Mouse (Mus musculus): ENCODE data around the gene Npc2.

The Npc2 gene

DNA sequence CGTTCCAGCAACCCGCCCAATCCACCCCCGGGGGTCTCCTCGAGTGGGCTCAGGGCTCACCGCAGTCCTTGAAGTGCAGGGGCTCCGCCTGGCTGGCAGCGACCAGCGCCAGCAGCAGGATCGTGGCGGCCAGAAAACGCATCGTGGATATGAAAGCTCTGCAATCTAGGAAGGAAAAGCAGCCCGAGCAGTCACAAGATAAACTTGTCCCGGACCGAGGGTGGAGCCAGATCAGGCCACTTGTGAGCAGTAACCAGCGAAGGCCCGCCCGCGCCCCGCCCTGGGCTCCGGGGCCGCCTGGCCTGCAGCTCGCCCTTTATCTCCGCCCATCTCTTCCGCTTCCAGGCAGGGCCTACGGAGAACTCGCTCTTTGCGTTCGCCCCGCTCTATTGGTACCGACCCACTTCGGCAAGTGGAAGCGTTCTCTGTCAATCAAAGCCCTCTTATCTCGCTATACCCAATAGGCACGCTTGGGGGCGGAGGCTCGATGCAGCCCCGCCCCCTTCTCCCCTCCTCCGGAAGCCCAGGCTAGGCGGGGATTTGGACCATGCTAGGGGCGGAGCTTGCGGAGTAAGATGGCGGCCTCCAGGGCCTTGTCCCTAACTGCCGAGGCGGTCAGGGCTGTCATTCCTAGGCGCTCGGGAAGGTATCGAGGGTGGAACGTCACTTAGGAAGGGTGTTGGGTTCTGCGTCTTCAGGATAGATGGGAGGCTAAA, at the start of gene Npc2, which contains the start of gene Isca2:
Gene Npc2 (minus strand): TSS at position 427 of the 716 bp plus-strand sequence.
Gene Isca2 (plus strand): TSS at position 526 of the 716 bp plus-strand sequence.
- peak; percentile 100 for DNase-seq (ENCODE audit: low read depth)

DNA sequence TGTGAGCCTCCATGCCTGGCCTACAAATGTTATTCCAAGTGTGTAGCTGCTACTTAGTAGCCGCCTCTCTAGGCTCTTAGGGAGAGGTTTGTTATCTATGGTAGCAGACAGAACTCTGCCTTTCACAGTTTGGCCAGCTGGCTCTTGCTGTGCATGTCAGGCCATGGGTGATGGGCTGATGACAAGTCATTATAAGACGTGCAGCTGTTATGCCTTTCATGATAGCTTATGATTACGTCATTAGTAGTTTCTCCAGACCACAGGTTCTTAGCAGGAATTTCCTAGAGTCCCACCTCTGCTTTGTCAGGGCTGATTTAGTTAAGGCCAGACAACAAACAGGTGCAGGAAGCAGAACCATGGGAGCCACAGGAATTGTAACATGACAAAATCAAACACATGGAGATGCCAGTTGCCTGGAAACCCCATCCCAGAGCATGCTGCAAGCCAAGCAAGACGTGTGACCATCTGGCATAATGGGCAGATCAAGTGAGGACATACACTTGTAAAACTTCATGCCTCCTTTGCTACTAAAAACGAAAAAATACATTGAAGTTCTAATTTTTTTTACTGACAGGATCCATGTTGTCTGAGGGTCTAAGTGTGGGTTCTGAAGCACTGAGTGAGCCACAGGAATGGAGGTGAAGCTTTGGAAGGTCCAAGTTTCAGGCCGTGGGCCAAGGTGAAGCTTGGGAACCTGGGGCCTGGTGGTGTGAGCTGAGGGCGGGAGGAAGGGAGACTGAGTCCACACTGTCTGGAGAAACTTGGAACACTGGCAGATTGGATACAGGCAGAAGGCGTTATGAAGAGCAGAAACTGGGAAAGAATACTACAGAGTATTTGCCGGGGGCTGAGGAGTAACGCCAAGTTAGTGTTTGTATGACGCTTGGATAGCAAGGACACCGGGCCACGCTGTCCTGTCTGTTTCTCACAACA, 46.5 kb upstream of the Npc2 start:
- DNase-seq (ENCODE audit: low read depth), result no peak

GRCm38 (mm10) chr12:84818496-84818895, 45.5 kb upstream of the Npc2 start:
- no peak for DNase-seq (ENCODE audit: low read depth)

DNA sequence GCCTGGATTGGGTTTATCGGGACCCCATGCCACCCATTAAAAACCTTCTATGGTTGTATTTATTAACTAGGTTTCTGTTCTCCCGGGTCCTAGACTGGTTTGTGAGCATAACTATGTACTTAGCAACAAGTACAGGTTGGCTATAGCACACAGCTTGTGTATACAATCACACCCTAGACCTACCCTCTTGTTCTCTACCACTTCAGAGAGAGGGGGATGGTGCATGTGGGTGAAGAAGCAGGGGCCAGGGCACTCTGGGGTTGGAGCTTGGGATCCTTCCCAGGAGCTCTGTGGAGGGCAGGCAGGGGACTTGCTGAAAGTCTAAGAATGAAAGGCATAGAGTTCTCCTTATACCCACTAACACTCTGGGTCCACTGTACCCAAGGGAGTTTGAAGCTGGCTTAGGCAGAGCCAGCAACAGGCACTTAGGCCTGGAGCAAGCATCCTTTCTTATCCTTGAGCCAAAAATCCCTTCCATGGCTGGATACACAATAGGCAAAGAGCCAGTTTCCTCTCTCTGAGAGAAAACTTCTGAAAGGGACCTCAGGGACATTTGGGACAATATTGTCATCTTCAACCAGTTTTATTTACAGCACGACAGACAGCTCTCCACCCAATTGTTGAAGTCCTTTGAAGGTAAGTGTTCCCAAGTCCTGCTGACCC, 41.8 kb upstream of the Npc2 start:
- no peak for DNase-seq (ENCODE audit: low read depth)

DNA sequence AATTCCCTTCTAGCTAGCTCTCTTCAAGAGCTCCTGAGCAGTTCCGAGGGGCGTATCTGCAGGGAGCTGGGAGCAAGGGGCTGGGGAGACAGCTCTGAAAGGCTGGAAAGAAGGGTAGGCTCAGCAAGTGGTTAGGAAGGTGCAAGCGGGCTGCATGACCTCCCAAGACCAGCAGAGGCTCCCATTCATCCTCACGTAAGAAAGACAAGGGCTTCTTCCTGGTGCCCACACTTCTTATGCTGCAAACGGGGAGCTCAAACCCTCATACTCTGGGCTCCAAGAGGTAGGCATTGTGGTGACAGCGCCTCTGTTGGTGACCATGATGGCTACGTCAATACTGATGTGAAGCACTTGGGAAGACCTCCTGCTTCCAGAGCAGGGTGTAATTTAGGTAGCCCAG, 40.8 kb upstream of the Npc2 start:
- DNase-seq (ENCODE audit: low read depth), result no peak

DNA sequence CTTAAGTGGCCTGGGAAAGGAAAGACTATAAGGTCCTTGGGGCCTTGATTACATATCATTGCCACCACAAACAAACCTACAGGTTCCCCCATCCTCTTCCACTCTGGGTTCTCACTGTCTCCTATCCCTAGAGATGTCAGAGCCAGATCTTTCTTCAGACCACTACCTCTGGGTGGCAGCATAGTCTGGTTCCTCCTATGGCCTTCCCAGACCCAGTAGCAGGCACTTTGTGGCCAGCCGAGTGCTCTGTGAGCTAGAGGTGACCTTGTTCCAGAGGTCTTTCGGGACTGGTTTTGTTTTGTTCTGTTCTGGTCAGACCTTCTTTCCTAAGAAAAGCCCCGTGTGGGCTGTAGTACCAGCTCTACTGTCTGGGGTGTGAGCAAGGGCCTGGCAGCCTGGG, 39.1 kb upstream of the Npc2 start:
- DNase-seq (ENCODE audit: low read depth), result no peak

- DNase-seq (ENCODE audit: low read depth), result no peak
Measured at GRCm38 (mm10) chr12:84811510-84811909, 38.6 kb upstream of the Npc2 start.

DNA sequence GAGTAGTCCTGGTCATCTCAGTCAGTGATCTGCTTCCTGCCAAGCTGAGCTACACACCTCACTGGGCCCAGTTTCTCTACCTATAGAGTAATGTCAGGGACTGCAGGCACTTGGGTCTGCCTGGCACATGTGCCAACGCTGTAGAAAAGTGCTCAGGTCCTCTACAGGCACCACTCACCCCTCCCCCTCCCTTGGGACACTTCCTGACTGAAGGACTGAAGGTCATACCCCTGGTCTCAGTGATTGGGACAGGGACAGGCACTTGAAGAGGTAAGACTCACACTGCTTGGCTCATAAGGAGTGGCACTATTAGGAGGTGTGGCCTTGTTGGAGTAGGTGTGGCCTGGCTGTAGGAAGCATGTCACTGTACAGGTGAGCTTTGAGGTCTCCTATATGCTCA, 37.9 kb upstream of the Npc2 start:
- DNase-seq (ENCODE audit: low read depth), result no peak

DNA sequence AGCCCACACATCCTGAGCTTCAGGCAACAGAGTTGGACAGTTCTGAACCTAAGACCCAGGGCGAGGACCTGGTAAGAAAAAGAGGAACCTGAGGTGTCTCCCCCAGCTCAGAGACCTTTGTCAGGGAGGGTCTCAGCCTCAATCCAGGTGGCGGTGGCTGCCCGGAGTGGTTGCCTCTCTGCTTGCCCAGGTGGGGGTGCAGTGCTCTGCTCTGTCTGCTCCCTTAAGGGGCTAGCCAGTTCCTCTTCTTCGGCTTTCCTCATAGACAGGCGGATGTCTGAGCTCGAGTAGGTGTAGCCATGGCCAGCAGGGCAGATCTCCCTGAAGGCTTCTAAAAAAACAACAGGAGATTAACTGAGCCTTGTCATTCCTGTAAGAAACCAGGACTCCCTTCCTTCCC, 36.1 kb upstream of the Npc2 start:
- no peak for DNase-seq (ENCODE audit: low read depth)

DNA sequence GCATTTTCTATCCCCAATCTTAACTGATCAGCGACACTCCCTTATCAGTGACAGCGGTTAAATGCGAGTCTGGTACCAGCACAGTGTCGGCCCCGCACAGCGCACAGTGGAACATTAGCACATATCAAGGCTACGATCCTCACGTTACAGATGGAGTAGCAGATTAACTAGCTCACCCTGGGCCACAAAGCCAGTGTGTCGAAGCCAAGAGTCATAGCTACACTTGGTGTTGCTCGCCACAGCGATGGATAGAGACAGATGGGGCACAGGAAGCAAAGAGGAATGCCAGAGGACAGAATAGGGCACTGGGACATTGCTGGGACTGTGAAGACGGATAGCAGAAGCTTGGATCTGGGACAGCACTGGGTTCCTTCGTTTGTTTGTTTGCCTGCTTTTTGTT, 34.4 kb upstream of the Npc2 start:
- no peak for DNase-seq (ENCODE audit: low read depth)

GRCm38 (mm10) chr12:84806726-84807125, 33.8 kb upstream of the Npc2 start:
- no peak for DNase-seq (ENCODE audit: low read depth)

- no peak for DNase-seq (ENCODE audit: low read depth)
Measured at GRCm38 (mm10) chr12:84806010-84806409, 33.1 kb upstream of the Npc2 start.

DNA sequence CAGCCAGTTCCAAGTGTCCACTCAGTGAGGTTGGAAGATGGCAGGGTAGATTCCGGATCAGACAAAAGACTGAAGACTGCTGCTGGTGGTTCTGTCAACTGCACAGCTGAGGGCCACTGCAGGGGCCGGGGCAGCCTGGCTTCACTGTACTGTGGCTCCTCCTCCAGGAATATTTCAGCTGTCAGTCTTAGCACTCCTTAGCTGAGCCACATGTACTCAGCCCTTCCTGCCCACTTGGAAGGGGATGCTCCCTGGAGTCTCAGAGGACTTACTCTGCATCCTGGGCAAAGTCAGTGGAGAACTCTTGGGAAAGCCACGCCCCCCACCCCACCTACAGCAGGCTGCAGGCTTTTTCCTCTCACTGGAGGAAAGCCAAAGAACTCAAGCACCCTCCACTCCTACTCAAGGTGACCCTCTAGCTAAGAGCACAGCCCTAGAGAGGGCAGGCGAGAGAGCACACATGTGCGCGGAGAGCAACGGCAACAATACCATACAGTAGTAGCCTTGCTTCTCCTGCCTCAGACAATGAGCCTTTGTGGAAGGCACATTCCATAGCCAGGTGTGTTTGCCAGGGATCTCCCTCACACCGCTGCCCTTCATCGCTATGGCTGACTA, 32.4 kb upstream of the Npc2 start:
- DNase-seq (ENCODE audit: low read depth), result no peak

- no peak for DNase-seq (ENCODE audit: low read depth)
Measured at GRCm38 (mm10) chr12:84802625-84803024, 29.7 kb upstream of the Npc2 start.

- DNase-seq (ENCODE audit: low read depth), result no peak
Measured at GRCm38 (mm10) chr12:84801532-84802110, 28.7 kb upstream of the Npc2 start.

DNA sequence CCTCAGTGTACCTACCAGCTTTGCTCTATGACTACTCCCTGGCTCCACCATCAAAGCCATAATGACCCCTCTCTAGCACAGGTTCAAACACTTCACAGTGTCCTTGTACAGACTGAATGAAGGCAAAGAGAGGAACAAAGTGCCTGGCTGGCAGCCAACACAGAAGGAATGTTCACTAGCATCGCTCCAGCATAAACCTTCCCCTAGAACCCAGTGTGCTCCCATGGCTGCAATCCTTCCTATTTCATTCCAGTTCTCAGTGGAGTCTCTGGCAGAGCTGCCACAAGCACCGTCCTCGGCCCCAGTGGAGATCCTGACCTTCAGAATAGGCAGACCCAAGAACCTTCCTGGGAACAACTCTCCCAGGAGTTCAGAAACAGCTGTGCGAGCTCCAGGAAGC, 27.5 kb upstream of the Npc2 start:
- DNase-seq (ENCODE audit: low read depth), result no peak

GRCm38 (mm10) chr12:84799086-84799485, 26.1 kb upstream of the Npc2 start:
- no peak for DNase-seq (ENCODE audit: low read depth)

DNA sequence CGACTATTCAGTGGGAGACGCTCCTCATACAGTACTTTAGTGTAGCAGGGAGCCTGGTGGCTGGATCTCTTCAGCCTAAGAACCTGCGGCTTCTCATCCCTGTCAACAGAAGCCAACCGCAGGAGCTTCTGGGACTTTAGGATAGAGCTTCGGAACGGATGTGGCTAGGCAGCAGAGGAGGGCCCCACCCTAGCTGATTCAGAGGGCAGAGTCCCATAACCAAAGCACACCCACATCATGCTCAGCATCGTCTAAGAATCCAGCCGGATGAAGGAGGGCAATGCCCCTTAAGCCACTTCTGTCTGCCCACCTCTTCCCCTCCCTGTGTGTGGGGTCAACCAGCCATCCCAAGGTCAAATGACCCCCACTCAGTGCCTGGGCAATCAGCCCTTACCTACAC, 21.7 kb upstream of the Npc2 start:
- DNase-seq (ENCODE audit: low read depth), result no peak

GRCm38 (mm10) chr12:84792629-84793028, 19.7 kb upstream of the Npc2 start:
- DNase-seq (ENCODE audit: low read depth), result no peak

DNA sequence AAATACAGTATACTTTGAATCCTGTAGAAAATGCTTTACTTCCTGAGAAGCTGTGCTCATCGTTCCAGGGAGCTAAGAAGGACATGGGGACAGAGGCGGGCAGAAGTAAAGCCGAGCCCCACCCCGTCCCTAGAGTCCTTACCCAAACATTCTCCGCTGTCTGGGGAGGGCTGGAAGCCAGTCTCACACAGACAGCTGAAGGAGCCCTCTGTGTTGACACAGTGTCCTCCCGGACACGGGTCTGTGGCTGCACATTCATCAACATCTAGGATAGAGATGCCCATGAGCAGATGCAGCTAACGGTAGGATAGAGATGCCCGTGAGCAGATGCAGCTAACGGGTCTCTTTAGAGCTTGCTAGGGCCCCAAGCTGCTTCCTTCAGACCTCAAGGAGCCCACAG, 17.9 kb upstream of the Npc2 start:
- DNase-seq (ENCODE audit: low read depth), result no peak

DNA sequence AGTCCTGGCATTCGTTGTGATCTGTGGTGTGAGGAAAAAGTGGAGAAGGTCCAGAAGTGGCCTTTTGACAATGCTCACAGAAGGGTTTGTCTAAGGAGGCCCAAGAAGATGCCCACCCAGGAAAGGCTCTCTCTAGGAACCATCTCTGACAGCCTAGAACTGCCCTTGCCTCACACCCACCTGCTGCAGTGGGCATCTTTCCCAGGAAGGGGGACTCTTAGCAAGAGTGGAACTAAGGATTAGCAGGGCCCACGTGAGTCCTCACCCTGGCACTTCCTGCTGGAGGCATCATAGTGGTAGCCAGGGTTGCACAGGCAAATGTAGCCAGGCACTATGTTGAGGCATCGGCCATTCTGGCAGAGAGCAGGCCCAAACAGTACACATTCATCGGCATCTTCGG, 13.1 kb upstream of the Npc2 start:
- no peak for DNase-seq (ENCODE audit: low read depth)
